Mouse (Mus musculus) heart, postnatal 0 days (tissue): Measurements from ENCODE around the gene S1pr4.

ENCODE experiments used
- CTCF ChIP-seq: IDR thresholded peaks from 2 replicates; pipeline ENCODE4 v1.5.1; 2016; ENCODE audit warnings: antibody characterized with exemption, control low read depth, low read depth
- EP300 ChIP-seq: IDR thresholded peaks from 2 replicates; pipeline ENCODE4 v1.6.1; 2016; ENCODE audit warnings: antibody characterized with exemption, low read depth

DNA sequence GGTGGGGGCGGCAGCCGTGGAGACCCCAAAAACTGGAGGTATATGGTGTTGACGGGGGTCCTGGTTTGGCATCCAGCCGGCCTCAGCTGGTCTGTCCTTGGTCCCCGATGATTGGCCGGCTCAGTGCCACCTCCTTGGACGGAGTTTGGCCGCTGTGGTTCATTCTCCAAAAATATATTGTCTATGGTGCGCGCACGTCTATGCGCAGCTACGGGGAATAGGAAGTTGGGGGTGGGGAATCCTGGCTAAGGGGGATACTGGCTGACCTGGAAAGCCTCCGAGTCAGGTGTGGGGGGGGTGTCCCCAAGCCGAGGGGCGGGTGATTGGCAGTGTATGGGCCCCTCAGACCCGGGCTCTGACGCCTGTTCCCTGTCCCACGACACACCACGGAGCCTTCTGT, 39.5 kb downstream of the S1pr4 start:
- no peak for TF ChIP-seq CTCF
- no peak for TF ChIP-seq EP300
